Mouse (Mus musculus) layer of hippocampus, postnatal 10 days (tissue): Measurements from ENCODE around the gene Olfr961. TPM values are rescaled to one million over a fixed set of nuclear protein-coding genes. Genes with fewer than 3 reads are reported as not detected.

ENCODE experiments used
- total RNA-seq, 2 experiments: library from RNA; stranded (reverse); gene quantifications; 2 replicates each; pipeline ENCODE4 v1.2.3; 2021

Gene Olfr961
- total RNA-seq, 2 experiments from 2014 or later, result not detected

Other genes with a start within 250 kb of the Olfr961 start
- not detected for gene Olfr952, start 217.9 kb upstream of the Olfr961 start, total RNA-seq
- not detected for gene Olfr954, start 188.4 kb upstream of the Olfr961 start, total RNA-seq
- not detected for gene Olfr955, start 173.1 kb upstream of the Olfr961 start, total RNA-seq
- not detected for gene Olfr44, start 151.1 kb upstream of the Olfr961 start, total RNA-seq
- not detected for gene Olfr957, start 129.3 kb upstream of the Olfr961 start, total RNA-seq
- gene Olfr958, start 91.0 kb upstream of the Olfr961 start, total RNA-seq, result not detected
- not detected for gene Olfr959, start 69.5 kb upstream of the Olfr961 start, total RNA-seq
- 10 to 100 TPM; 28.2 to 34.9 TPM for gene AW551984, start 40.7 kb upstream of the Olfr961 start, total RNA-seq
- gene Olfr148, start 34.4 kb upstream of the Olfr961 start, total RNA-seq, result not detected
- not detected for gene Olfr960, start 23.7 kb upstream of the Olfr961 start, total RNA-seq
- gene Olfr963, start 22.1 kb downstream of the Olfr961 start, total RNA-seq, result not detected
- gene Olfr149, start 62.0 kb downstream of the Olfr961 start, total RNA-seq, result not detected
- not detected for gene Olfr965, start 66.3 kb downstream of the Olfr961 start, total RNA-seq
- not detected for gene Olfr150, start 85.9 kb downstream of the Olfr961 start, total RNA-seq
- not detected for gene Olfr967, start 101.2 kb downstream of the Olfr961 start, total RNA-seq
- not detected for gene Olfr968, start 138.2 kb downstream of the Olfr961 start, total RNA-seq
- gene Olfr969, start 145.9 kb downstream of the Olfr961 start, total RNA-seq, result not detected
- not detected for gene Olfr970, start 163.8 kb downstream of the Olfr961 start, total RNA-seq
- gene Olfr971, start 191.8 kb downstream of the Olfr961 start, total RNA-seq, result not detected
- gene Olfr972, start 221.3 kb downstream of the Olfr961 start, total RNA-seq, result not detected